Mouse (Mus musculus): Measurements from ENCODE around the gene Nwd2.

Gene Nwd2

GRCm38 (mm10) chr5:63649070-63649532 lies at the start of gene Nwd2:
TSS of gene Nwd2 (plus strand) at chr5:63649102.
- no peak for DNase-seq

DNA sequence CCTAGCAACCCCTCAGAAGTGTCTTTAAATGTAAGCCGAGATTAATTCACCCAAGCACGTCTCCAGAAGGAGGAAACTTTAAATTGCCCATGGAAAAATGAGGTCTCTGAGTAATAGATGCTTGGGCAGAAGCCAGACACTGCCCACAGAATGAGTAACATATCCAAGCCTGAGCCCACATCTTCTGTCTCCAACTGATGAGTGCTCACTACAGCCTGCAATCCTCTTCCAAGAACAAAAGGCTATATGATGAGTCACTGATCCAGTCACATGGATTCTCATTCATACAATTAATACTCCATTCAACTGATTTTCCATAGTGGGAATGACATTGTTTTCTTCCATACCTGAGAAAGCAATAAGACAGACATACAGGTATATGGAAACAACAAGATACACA lies 41.5 kb upstream of the Nwd2 start:
- DNase-seq, result no peak

DNA sequence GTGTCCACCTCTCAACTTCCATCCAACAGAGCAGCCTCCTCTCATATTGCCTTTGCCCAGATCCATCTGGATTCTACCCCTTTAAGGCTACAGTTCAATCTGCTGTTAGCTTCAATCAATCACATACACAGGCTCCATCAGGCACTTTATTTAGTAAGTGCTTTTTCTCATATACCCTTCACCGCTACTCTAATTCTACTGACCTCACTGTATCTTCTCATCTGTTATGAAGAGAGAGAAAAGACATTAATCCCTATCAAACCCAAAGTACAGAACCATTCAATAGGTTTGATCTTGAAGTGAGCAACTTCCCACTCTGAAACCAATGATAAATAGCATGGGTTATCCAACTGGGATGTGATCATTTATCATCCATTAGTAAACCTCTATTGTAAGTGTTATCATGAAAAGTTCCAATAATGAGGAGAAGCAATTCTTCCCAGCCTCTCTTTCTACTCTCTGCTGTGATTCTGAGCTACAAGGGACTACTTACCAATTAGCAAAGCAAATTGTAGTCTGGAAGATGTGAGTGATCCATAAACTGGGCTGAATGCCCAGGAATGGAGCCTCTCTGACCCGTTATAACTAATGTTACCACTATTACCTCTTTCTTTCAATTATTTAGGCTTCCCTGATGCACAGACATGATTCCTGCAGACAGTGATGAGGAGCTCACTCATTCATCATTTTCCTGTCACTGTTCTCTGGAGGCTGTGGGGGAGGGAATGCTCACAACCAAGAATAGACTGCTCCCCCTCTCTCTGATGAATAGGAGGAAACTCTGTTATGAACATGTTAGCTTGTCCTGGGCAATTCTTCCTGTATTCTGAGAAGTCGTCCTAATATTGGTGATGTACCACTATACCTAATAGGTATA lies 31.9 kb upstream of the Nwd2 start:
- DNase-seq, result no peak

GRCm38 (mm10) chr5:63624123-63624522 lies 24.8 kb upstream of the Nwd2 start:
- no peak for DNase-seq

DNA sequence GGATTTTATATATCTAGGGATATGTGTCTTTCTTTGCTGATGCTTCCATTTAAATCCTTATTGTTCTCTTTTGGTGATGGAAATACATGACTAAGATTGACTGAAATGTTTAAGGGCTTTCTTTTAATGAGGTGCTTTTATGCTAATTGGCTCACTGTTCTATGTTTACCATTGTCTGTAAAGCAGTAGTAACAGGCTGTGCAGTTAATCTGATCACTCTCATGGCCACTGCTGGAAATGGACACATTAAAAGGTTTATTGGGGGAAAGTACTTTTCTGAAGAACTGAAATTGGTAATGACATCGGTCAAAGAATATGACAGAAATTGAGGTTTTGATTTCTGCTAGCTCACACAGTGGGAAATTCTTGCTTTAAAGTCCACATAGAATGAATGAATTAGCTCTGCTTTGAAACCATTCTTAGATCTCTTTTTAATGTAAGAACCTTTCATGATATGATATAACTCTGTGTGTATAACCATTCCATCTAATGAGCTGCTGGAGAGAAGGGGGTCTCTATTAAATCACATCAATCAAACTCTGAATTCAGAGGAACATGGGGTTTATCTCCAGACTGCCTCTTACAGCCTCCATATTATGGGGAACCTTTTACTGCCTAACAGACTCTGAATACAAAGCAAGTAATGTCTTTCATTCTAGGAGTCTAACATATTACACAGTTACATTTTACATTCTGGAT lies 20.9 kb upstream of the Nwd2 start:
- DNase-seq, result no peak

DNA sequence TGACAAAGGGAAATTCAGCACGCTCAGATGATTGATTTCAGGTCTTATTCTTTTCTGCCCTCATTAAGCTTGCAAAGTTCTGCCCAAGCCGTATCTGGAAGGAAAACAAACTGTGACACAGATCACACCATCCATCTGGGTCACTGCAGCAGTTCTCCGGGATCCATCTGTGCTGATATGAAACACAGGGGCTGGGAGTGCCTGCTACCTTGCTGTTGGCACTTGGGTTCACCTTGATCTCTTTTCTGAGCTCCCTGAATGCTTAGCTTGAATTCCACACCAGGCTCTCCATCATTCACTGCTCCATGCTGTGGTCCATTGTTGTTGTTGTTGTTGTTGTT lies 20.4 kb upstream of the Nwd2 start:
- DNase-seq, result no peak

GRCm38 (mm10) chr5:63634636-63635035 lies 14.3 kb upstream of the Nwd2 start:
- DNase-seq, result no peak

DNA sequence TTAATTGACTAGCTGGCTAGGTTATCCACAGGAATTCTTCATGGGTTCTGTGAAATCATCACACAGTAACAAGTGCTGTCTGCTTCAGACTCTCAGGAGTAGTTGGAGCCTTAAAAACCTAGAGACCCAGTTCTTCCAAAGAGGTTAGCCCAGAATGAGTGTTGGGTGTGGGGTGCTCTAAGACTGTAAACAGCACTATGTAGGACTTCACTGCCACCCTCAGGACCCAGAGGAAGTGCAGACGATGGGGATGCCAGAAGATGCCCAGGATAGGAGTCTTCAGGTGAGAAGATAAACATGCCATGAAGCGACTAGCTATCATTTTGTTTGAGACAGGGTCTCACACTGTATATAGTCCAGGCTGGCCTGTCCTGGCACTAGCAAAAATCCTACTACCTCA lies 715 bp upstream of the Nwd2 start:
- DNase-seq, result no peak

DNA sequence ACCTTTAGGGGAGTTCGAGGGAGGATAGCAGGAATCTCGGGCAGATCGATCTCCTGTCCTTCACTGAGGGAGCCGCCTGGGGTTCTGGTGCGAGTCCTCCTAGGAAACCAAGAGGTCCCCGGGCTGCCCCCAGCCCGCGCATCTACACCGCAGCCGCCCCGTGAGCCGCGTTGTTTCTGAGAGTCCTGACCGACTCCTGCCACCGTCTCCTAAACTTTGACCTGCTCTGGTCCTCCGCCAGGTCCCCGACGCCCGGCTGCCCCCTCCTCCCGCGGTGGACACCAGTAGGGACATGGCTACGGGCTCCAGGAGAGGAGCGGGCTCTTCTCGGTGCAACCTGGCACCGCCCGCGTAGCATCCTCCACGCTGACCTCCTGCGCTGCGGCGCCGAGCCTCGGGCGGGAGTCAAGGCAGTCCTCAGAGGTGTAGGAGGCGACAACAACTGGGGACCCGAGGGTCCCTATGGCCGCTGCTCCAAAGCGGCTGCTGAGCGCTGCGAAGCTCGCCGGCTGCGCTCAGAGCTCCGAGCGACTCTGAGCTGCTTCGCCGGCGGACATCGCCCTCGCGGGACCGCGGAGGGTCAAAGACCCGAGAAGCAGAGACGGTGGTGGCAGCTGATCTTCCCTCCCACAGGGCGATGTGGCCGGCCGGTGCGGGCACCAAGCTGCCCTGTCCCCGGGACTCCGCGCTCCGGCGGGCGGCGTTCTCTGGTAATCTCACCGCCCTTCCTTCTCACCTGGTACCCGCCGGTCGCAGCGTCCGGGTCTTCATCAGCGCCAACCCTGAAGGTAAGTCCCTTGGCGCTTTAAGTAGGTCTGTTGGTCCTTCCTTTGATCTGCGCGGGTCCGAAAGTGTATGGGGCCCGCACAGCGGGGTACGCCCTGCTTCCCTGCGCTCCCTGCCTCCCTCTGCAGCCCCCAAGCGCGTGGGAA lies 897 bp downstream of the Nwd2 start:
- no peak for DNase-seq

DNA sequence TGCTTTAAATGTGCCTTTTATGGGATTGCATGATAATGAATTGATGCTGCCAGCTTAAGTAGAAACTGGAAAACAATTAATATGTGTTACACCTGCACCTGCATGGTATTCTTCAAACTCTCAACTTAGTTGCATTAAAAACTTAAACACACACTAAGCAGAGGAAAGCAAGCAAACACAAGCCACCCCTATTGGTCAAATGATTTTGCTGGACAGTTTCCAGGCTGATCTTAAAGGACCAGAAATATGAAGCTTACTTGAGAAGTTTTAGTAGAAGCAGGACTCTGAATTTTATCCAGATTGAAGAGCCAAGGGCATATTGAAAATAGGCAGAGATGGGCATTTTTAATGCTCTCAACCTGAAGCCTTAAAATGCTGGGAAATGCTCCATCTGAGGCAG lies 2.9 kb downstream of the Nwd2 start:
- DNase-seq, result no peak

GRCm38 (mm10) chr5:63652705-63653104 lies 3.8 kb downstream of the Nwd2 start:
- no peak for DNase-seq

DNA sequence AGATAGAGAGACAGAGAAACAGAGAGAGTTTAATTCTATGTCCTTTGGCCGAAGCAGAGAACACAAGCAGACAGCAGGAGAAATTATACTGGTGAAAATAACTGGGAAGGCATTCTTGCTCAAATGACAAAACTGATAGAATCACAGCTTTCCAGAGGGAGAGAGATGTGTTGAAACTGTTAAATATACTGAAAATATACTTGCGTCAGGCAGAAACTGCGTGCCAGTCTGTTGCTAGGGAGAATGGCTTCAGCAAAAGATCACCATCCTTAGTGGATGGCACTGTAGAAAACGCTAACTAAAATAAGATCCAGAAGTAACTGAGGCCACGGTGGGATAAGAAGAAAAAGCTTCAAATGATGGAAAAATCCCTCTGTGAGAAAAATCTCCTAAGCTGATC lies 18.0 kb downstream of the Nwd2 start:
- no peak for DNase-seq

GRCm38 (mm10) chr5:63675934-63676333 lies 27.0 kb downstream of the Nwd2 start:
- DNase-seq, result no peak

- DNase-seq, result no peak
These were observed 40.2 kb downstream of the Nwd2 start for GRCm38 (mm10) chr5:63689084-63689483.

GRCm38 (mm10) chr5:63696784-63697183 lies 47.9 kb downstream of the Nwd2 start:
- DNase-seq, result no peak

DNA sequence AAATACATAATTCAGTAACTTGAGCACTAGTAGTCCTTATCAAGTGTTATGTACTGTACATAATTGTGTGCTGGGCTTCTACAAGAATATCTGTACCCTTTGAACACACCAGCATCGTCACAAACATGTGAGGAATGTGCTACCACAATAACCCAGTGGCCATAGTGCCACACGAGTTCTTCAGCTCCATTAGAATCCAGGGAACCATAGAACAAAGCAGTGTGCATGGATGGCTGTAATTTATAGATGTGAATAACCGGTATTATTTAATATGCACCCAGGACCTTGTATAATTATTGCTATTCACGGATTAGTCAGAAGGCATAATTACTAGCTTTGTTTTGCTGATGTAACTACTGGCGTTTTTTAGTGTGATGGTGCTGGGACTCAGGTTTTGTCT lies 48.3 kb downstream of the Nwd2 start:
- DNase-seq, result no peak

DNA sequence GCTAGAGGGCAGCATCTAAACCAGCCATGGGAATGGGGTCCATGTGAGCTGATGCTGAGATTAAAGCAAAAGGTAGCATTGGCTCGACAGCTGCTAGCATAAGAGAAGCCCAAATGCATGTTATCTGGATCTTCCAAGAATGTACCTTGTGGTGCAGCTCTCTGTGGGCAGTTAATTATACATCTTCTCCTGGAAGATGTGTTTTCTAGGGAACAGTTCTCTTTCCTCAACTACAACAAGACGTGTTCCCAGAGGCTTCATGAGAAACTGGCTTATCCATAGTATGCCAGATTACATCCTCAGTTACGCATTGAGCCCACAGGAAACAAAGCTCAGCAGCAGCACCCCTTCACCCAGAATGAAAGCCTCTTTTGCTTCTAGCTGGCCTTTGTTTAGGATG lies 80.1 kb downstream of the Nwd2 start:
- DNase-seq, result no peak

- DNase-seq, result no peak
These were observed 86.6 kb downstream of the Nwd2 start for GRCm38 (mm10) chr5:63735521-63735920.

DNA sequence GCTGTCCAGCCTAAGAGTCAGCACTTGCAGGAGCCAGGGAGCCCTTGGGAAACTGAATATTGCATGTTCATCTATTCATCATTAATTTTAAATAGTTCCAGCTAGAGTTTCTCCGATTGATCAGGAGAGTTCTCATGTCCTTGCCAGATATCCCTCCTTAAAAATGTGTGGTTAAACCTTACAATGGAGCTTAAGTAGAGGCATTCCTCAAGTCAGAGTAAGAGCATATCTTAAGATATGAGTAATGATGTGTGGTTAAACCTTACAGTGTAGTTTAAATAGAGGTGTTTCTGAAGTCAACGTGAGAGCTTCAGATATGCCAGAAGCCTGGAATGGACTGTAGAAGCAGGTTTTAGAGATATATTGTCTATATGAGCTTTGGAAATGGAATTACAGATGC lies 94.5 kb downstream of the Nwd2 start:
- no peak for DNase-seq

DNA sequence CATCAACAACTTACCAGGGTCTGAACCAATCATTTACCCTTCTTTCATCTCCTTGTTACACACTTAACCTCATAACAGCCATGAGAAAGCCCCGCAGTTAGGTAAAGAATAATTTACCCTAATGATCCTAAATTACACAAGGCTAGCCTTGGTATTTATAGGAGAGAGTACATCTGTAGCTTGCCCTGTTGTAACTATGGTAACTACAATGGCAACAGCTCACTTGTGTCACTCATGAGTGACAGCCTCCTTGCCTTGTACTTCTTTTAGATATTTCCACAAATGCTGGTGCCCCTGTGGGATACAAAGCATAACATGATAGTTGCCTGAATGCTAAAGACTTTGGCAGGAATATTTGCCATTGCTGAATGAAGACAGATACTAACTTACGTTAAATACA lies 99.4 kb downstream of the Nwd2 start:
- no peak for DNase-seq

- no peak for DNase-seq
These were observed 99.9 kb downstream of the Nwd2 start for GRCm38 (mm10) chr5:63748759-63749158.

- no peak for DNase-seq
These were observed 106.3 kb downstream of the Nwd2 start for GRCm38 (mm10) chr5:63755092-63755761.

DNA sequence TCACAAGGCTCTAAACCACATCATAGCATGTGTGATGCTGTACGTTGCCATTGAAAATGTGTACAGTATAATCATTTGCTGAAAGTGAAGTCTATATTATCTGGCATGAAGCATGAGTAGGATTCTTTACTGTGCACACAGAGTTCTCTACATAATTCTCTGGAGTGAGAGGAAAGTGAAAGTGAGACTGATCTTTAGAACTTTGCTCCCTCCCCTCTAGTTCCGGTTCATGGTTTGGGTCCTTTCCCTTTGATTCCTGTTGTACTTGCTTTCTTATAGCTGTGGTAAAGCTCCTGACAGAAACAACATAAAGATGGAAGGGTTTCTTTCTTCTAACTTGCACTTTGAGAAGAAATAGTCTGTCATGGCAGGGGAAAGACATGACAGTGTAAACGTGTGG lies 107.0 kb downstream of the Nwd2 start:
- DNase-seq, result no peak

Measured in thymus, postnatal 36 days (tissue).